Mouse (Mus musculus) kidney, adult 2 months (tissue): ENCODE results near the gene Asap3. TPM values are rescaled to one million over a fixed set of nuclear protein-coding genes. Genes with fewer than 3 reads are reported as not detected.

Source experiments
- DNase-seq: peaks from one replicate; pipeline ENCODE4 v3.0.0; 2021
- H3K27ac ChIP-seq: fragments of 200-500 bp; 2 replicates; pipeline ENCODE4 v1.5.1; 2012; ENCODE audit warnings: low read depth, low read length, control low read depth, inconsistent platforms; ENCODE audit not compliant: insufficient read depth
- H3K27me3 ChIP-seq: fragments of 200-500 bp; replicated peaks from 2 replicates; pipeline ENCODE4 v1.6.1; 2012; ENCODE audit warnings: mild to moderate bottlenecking, moderate library complexity, low read length, inconsistent platforms; ENCODE audit not compliant: control insufficient read depth, insufficient read depth
- H3K36me3 ChIP-seq: fragments of 200-500 bp; 2 replicates; pipeline ENCODE4 v1.6.1; 2012; ENCODE audit warnings: mild to moderate bottlenecking, moderate library complexity, low read length, inconsistent platforms; ENCODE audit not compliant: control insufficient read depth, insufficient read depth
- H3K4me1 ChIP-seq: fragments of 200-500 bp; 2 replicates; pipeline ENCODE4 v1.6.1; 2011; ENCODE audit warnings: low read length; ENCODE audit not compliant: control insufficient read depth, insufficient read depth
- H3K4me3 ChIP-seq: fragments of 200-500 bp; 2 replicates; pipeline ENCODE4 v1.5.1; 2011; ENCODE audit warnings: mild to moderate bottlenecking, low read depth, low read length, control low read depth; ENCODE audit not compliant: insufficient read depth
- CTCF ChIP-seq: fragments of 200-500 bp; conservative IDR thresholded peaks from 2 replicates; pipeline ENCODE4 v1.5.1; 2011; ENCODE audit warnings: low read depth, mild to moderate bottlenecking, control low read depth, low read length, moderate library complexity, mixed read lengths; ENCODE audit not compliant: insufficient read depth, insufficient read length
- POLR2A ChIP-seq: fragments of 200-500 bp; IDR thresholded peaks from one replicate; pipeline ENCODE4 v1.6.1; 2011; ENCODE audit warnings: low read depth, low read length, control low read depth
- WGBS: fragments of 180-500 bp; shearing (Covaris S2); methylation state at CpG from one replicate; pipeline ENCODE4 v1.1.7; 2018; 5-methylcytosine and 5-hydroxymethylcytosine counted together
- polyA plus RNA-seq: library from polyadenylated mRNA; depleted of rRNA; stranded (reverse); fragments of >200 nt; gene quantifications from 2 replicates; pipeline ENCODE4 v1.2.3, GENCODE M21; 2012

Gene Asap3
- polyA plus RNA-seq, 1 experiment: 5.7 TPM

DNA sequence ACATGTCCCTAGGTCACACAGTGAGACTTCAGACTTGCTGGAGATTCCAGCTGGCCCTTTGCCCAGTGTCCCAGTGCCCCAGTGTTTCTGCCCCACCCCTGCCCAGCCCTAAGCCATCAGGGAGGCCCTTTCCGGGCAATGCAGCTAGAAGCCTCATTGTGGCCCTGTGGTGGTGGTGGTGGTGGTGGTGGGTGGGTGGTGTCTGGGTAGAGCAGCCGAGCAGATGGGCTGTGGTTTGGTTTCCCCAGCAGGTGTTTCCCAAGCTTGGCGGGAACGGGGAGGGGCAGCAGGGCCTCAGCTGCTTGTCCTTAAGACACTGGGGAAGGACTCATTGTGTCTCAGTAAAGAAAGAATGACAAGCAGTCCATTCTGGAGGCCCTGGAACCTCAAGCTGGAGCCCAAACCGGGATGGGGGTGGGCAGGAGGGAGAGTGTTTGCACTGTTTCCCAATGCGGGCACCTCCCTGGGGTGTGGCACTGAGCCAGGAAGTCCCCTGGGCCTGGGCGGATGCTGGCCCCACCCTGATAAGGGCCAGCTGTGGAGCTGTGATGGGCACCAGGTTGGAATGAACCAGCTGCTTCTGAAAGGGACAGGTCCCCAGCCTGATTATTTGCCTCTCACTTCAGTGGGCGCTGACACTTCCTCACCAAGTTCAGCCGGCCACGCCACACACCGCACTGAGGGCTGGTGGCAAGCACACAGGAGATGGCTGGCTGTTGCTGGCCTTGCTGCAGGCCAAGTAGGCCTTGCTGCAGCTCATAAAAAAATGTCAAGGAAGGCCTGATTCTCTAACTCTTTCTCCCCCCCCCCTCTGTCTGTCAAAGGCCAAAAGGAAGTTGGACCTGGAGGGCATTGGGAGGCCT is 28.3 kb upstream of the Asap3 start:
- Histone ChIP-seq H3K4me1 (peaks cover 16% of the 10 kb centered on the region; the same call in 1 of the 2 replicates), H3K27me3 (no peaks in the 10 kb centered on the region), H3K4me3 (no peak overlapping the region), H3K36me3 (no peaks in the 10 kb centered on the region), H3K27ac (no peak overlapping the region)
- peak; percentile 62 for DNase-seq
- no peak for TF ChIP-seq CTCF
- no peak for TF ChIP-seq POLR2A
- WGBS: 58% methylated on average over 11 of the region's 11 CpGs

DNA sequence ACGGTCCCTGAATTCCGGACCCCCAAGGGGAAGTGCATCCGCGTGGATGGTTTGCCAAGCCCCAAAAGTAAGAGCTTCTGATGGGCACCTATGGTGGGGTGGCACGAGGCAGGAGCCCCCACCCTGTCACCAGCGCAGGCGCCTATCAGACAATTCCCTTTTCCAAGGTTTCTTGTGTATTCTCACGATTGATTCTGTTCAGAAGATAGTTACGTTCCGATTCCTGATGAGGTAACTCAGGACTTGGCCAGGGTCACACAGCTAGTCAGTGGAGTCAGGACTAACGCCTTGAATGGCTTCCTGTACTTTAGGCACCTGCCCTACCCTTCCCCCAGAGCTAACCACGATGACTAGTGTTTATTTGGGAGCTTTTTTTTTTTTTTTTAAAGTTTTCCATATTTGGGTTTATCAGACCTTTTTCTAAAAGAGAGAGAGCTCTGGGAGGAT is 27.7 kb upstream of the Asap3 start:
- TF ChIP-seq POLR2A (no peak), CTCF (no peak)
- WGBS: 74% methylated on average over 12 of the region's 12 CpGs
- H3K27me3 ChIP-seq: no peaks in the 10 kb centered on the region
- DNase-seq: no peak
- H3K36me3 ChIP-seq: no peaks in the 10 kb centered on the region
- H3K4me1 ChIP-seq: peaks cover 11% of the 10 kb centered on the region; the same call in 1 of the 2 replicates
- H3K4me3 ChIP-seq: no peak overlapping the region
- no peak overlapping the region for H3K27ac ChIP-seq

GRCm38 (mm10) chr4:136179456-136179855 is 26.7 kb upstream of the Asap3 start:
- Histone ChIP-seq H3K4me1 (peaks cover 5% of the 10 kb centered on the region; the same call in 1 of the 2 replicates), H3K27me3 (no peaks in the 10 kb centered on the region), H3K36me3 (no peaks in the 10 kb centered on the region), H3K4me3 (no peak overlapping the region), H3K27ac (no peak overlapping the region)
- no peak for TF ChIP-seq POLR2A
- no peak for TF ChIP-seq CTCF
- 92% methylated on average over 7 of the region's 7 CpGs for WGBS
- DNase-seq: no peak

DNA sequence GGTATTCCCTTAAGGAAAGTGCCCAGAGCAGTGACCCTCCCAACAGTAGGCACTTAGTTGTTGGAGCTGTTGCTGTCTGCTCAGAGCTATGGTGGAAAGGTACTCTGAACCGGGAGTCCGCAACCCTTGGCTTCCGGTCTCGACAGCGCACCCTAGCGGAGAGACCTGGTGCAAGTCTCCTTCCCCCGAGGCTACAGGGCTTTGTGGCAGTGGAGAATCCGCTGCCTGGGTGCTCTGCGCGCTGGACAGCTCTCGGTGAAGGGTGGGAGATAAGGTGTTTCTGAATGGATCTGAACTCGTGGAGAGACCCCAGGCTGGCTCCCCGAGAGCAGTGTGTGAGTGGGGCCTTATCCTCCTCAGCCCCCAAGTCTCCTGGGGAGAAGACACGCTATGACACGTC is 26.2 kb upstream of the Asap3 start:
- DNase-seq: peak; percentile 89
- no peaks in the 10 kb centered on the region for H3K27me3 ChIP-seq
- WGBS: 11% methylated on average over 15 of the region's 15 CpGs
- TF ChIP-seq CTCF: peak; percentile 78
- no peak for TF ChIP-seq POLR2A
- H3K27ac ChIP-seq: peak overlapping the region; percentile 44; the same call in 1 of the 2 replicates
- H3K4me3 ChIP-seq: peak overlapping the region; percentile 39
- peaks cover 5% of the 10 kb centered on the region; the same call in 1 of the 2 replicates for H3K4me1 ChIP-seq
- H3K36me3 ChIP-seq: no peaks in the 10 kb centered on the region

DNA sequence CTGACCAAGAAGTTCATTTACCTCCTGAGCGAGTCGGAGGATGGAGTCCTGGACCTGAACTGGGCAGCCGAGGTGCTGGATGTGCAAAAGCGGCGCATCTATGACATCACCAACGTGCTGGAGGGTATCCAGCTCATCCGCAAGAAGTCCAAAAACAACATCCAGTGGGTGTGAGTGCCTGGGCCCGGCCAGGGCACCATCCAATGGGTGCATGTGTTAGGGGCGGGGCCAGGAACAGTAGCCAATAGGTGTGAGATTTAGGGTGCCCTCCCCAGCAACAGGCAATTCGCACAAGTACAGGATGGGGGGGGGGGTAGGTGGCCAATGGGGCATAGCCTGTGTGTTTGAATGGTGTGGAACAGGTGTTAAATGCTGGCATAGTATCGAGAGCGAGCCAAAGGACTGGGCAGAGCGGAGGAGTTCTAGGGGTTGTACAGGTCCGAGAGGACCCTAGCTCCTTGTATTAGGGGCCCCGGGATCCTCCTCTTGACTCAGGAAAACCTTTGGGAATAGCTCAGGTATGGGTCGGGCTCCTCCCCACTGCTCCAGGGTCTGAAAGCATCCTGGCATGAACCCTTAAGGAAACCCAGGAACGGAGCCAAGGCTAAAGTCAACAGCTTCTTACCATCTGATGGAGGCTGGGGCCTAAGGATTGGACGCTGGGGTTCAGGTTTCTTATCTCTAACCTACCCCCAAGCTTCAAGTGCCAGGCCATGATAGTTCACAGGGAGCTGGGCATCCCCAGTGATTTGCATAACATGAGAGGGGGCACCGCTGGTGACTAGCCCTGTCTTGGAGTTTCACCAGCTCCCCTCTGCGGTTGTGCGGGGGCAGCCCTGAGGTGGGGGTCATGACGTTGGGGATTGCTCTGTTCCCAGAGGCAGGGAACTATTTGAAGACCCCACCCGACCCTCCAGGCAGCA is 25.5 kb upstream of the Asap3 start:
- peaks cover 5% of the 10 kb centered on the region for H3K4me1 ChIP-seq
- H3K36me3 ChIP-seq: no peaks in the 10 kb centered on the region
- peak; percentile 95 for DNase-seq
- WGBS: 25% methylated on average over 23 of the region's 23 CpGs
- no peaks in the 10 kb centered on the region for H3K27me3 ChIP-seq
- H3K4me3 ChIP-seq: peak overlapping the region; percentile 39
- peak overlapping the region; percentile 44; the same call in 1 of the 2 replicates for H3K27ac ChIP-seq
- TF ChIP-seq CTCF (no peak), POLR2A (no peak)

- no peak for DNase-seq
- Histone ChIP-seq H3K36me3 (no peaks in the 10 kb centered on the region), H3K4me3 (0 out of 2 replicates have a peak overlapping the region, but pooled peaks have one; percentile 2), H3K4me1 (peaks cover 5% of the 10 kb centered on the region), H3K27me3 (no peaks in the 10 kb centered on the region), H3K27ac (peak overlapping the region; percentile 17; the same call in 1 of the 2 replicates)
- TF ChIP-seq CTCF: 0 out of 2 replicates have a peak, but pooled peaks have one; percentile 14
- TF ChIP-seq POLR2A: no peak
- 37% methylated on average over 12 of the region's 12 CpGs for WGBS
Observed at GRCm38 (mm10) chr4:136181367-136181766, 24.8 kb upstream of the Asap3 start.
